Mouse (Mus musculus) lung, embryonic 14.5 days (tissue): ENCODE measurements at regions not wholly inside any gene's neighbourhood (a gene's known extent, or its start where the extent isn't known, plus 50 kb on each side); places are given as distances from the start of the nearest gene placed in this dataset.

Experiments
- ATAC-seq: fragments of 200-750 bp; cut with Nextera tagmentation; 2 replicates; pipeline ENCODE4 v1.8.0; 2017; ENCODE audit warnings: mild to moderate bottlenecking, moderate TSS enrichment, moderate library complexity; ENCODE audit not compliant: insufficient read depth
- DNase-seq: peaks from one replicate; pipeline ENCODE4 v3.0.0-alpha.2; 2015
- H3K27ac ChIP-seq: fragments of 300-500 bp; sonication (generic); 2 replicates; pipeline ENCODE4 v1.5.1; 2014; ENCODE audit warnings: low read depth, mild to moderate bottlenecking, moderate library complexity
- H3K27me3 ChIP-seq: fragments of 300-500 bp; sonication (generic); 2 replicates; pipeline ENCODE4 v1.6.1; 2014; ENCODE audit warnings: low read length, control low read depth; ENCODE audit not compliant: insufficient read depth
- H3K36me3 ChIP-seq: fragments of 300-500 bp; sonication (generic); 2 replicates; pipeline ENCODE4 v1.6.1; 2014; ENCODE audit warnings: control low read depth; ENCODE audit not compliant: insufficient read depth
- H3K4me1 ChIP-seq: fragments of 300-500 bp; sonication (generic); 2 replicates; pipeline ENCODE4 v1.6.1; 2014; ENCODE audit warnings: antibody characterized with exemption, control low read depth; ENCODE audit not compliant: insufficient read depth
- H3K4me2 ChIP-seq: fragments of 300-500 bp; sonication (generic); 2 replicates; pipeline ENCODE4 v1.6.1; 2014; ENCODE audit warnings: mild to moderate bottlenecking
- H3K4me3 ChIP-seq: fragments of 300-500 bp; sonication (generic); 2 replicates; pipeline ENCODE4 v1.5.1; 2014; ENCODE audit warnings: low read depth, low read length
- H3K9ac ChIP-seq: fragments of 300-500 bp; sonication (generic); 2 replicates; pipeline ENCODE4 v1.6.1; 2014
- H3K9me3 ChIP-seq: fragments of 300-500 bp; sonication (generic); 2 replicates; pipeline ENCODE4 v1.6.1; 2016; ENCODE audit warnings: low read depth, low read length, control low read depth
- CTCF ChIP-seq: IDR thresholded peaks from 2 replicates; pipeline ENCODE4 v1.5.1; 2016; ENCODE audit warnings: antibody characterized with exemption, low read depth
- WGBS: fragments of 180-500 bp; shearing (Covaris S2); extraction: QIAGEN DNeasy Blood & Tissue Kit; methylation state at CpG from one replicate; pipeline ENCODE4 v1.1.7; 2014; 5-methylcytosine and 5-hydroxymethylcytosine counted together

- Histone ChIP-seq H3K4me1 (no peaks in the 10 kb centered on the region), H3K4me3 (no peak overlapping the region), H3K4me2 (no peak overlapping the region), H3K27me3 (no peaks in the 10 kb centered on the region), H3K36me3 (no peaks in the 10 kb centered on the region), H3K9me3 (no peaks in the 10 kb centered on the region), H3K27ac (no peak overlapping the region), H3K9ac (no peak overlapping the region)
- no peak for ATAC-seq
- no peak for DNase-seq
- TF ChIP-seq CTCF, result no peak
Observed at GRCm38 (mm10) chr14:95241946-95242345, 639.1 kb upstream of the 4921530L21Rik start.

DNA sequence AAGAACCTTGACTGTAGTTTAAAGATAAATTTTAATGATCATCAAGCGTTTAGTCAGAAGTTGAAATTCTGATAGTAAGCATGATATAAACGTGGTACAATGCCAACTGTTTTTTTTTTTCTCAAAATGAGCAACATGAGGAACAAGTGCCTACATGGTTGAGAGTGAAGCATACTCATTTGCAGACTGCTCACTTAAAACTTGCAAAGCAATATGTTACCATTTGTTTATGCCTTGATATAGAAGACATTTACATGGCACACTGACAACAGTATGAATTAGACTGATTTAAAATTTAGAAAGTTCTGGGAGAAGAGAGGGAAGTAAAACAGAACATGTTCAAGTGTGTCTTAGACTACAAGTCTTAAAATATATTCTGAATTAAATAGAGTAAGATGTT lies 632.2 kb upstream of the 4921530L21Rik start:
- TF ChIP-seq CTCF, result no peak
- ATAC-seq (no peak), DNase-seq (no peak)
- Histone ChIP-seq H3K27me3 (no peaks in the 10 kb centered on the region), H3K4me3 (no peak overlapping the region), H3K4me1 (no peaks in the 10 kb centered on the region), H3K9me3 (no peaks in the 10 kb centered on the region), H3K9ac (no peak overlapping the region), H3K36me3 (no peaks in the 10 kb centered on the region), H3K27ac (no peak overlapping the region), H3K4me2 (no peak overlapping the region)
- WGBS, result 67% methylated on average over 2 of the region's 2 CpGs

DNA sequence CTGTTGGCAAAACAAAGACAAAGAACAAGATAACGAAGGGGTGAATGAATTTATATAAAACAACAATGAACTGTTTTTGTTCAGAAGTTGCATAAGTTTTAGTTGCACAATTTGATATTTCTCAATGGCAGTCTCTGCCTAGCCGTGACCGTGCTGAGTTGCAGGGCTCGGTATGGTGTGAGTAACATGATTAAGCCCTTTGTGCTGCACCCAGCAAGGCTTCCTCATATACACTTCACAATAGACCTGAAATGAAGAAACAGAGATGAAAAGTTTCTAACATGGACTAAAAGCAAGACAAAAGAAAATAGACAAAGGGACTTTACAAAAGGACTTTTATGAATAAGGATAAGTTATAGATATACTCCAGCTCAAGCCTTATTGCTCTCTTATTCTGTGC lies 624.9 kb upstream of the 4921530L21Rik start:
- ATAC-seq, result no peak
- Histone ChIP-seq H3K9me3 (no peaks in the 10 kb centered on the region), H3K27me3 (no peaks in the 10 kb centered on the region), H3K4me2 (no peak overlapping the region), H3K36me3 (no peaks in the 10 kb centered on the region), H3K4me1 (no peaks in the 10 kb centered on the region), H3K9ac (no peak overlapping the region), H3K4me3 (no peak overlapping the region), H3K27ac (no peak overlapping the region)
- no peak for DNase-seq
- 85% methylated on average over 4 of the region's 4 CpGs for WGBS
- no peak for TF ChIP-seq CTCF

GRCm38 (mm10) chr14:95281431-95281830 lies 599.6 kb upstream of the 4921530L21Rik start:
- Histone ChIP-seq H3K36me3 (no peaks in the 10 kb centered on the region), H3K4me1 (no peaks in the 10 kb centered on the region), H3K4me3 (no peak overlapping the region), H3K27me3 (no peaks in the 10 kb centered on the region), H3K4me2 (no peak overlapping the region), H3K9ac (no peak overlapping the region), H3K27ac (no peak overlapping the region), H3K9me3 (no peaks in the 10 kb centered on the region)
- DNase-seq (no peak), ATAC-seq (no peak)
- TF ChIP-seq CTCF, result no peak
- 80% methylated on average over 1 of the region's 1 CpGs for WGBS

- H3K36me3 ChIP-seq, result no peaks in the 10 kb centered on the region
- H3K4me2 ChIP-seq, result no peak overlapping the region
- no peaks in the 10 kb centered on the region for H3K4me1 ChIP-seq
- ATAC-seq (no peak), DNase-seq (no peak)
- H3K9me3 ChIP-seq, result no peaks in the 10 kb centered on the region
- H3K4me3 ChIP-seq, result no peak overlapping the region
- WGBS, result 80% methylated on average over 1 of the region's 1 CpGs
- H3K9ac ChIP-seq, result no peak overlapping the region
- H3K27me3 ChIP-seq, result no peaks in the 10 kb centered on the region
- TF ChIP-seq CTCF, result no peak
- H3K27ac ChIP-seq, result no peak overlapping the region
Observed at GRCm38 (mm10) chr14:95282016-95282415, 599.0 kb upstream of the 4921530L21Rik start.

- DNase-seq (no peak), ATAC-seq (no peak)
- H3K4me3 ChIP-seq, result no peak overlapping the region
- no peaks in the 10 kb centered on the region for H3K4me1 ChIP-seq
- no peaks in the 10 kb centered on the region for H3K9me3 ChIP-seq
- 83% methylated on average over 2 of the region's 2 CpGs for WGBS
- H3K9ac ChIP-seq, result no peak overlapping the region
- H3K4me2 ChIP-seq, result no peak overlapping the region
- H3K27me3 ChIP-seq, result no peaks in the 10 kb centered on the region
- no peak for TF ChIP-seq CTCF
- no peaks in the 10 kb centered on the region for H3K36me3 ChIP-seq
- no peak overlapping the region for H3K27ac ChIP-seq
Observed at GRCm38 (mm10) chr14:95314134-95314924, 566.7 kb upstream of the 4921530L21Rik start.

DNA sequence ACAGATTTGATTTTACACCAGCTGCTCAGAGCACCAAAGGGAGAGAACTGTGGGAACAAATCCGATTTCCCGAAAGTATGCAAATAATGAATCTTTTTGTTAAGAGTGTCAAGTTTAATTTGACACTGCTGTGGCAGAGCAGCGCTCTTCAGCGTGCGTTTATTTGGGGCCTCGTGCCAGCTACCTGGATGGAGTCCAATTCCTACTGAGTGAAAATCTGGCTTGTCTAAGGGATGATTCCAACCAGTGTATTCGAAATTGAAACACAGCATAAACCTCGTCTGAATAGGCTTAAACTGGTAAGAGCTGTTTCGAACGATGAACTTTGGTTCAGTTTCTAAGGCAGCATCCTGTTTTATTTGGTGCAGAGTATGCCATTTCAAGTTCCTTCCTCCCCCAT lies 524.1 kb upstream of the 4921530L21Rik start:
- Histone ChIP-seq H3K4me2 (no peak overlapping the region), H3K4me3 (no peak overlapping the region), H3K9ac (no peak overlapping the region), H3K27ac (no peak overlapping the region), H3K36me3 (no peaks in the 10 kb centered on the region), H3K27me3 (no peaks in the 10 kb centered on the region), H3K4me1 (no peaks in the 10 kb centered on the region), H3K9me3 (no peaks in the 10 kb centered on the region)
- no peak for TF ChIP-seq CTCF
- ATAC-seq, result no peak
- DNase-seq, result peak; percentile 60
- 51% methylated on average over 10 of the region's 10 CpGs for WGBS
